Mouse (Mus musculus): ENCODE data around the gene Lpgat1. TPM values are rescaled to one million over a fixed set of nuclear protein-coding genes. Genes with fewer than 3 reads are reported as not detected.

The Lpgat1 gene
- polyA plus RNA-seq, 1 experiment = 9.2 TPM

GRCm38 (mm10) chr1:191812949-191813691 lies 95.5 kb downstream of the Lpgat1 start:
- DNase-seq (ENCODE audit: low read depth in 1 of 2, low spot score in 2 of 2) = peak; percentile 69
- H3K36me3 ChIP-seq (ENCODE audit: control insufficient read depth, insufficient read depth, low read length) = no peaks in the 10 kb centered on the region
- H3K4me3 ChIP-seq (ENCODE audit: extremely low read depth, insufficient read depth, insufficient read length) = no peak overlapping the region
- peaks cover 17% of the 10 kb centered on the region; the same call in 1 of the 2 replicates for H3K4me1 ChIP-seq (ENCODE audit: control insufficient read depth, insufficient read depth, insufficient read length)
- 40% methylated on average over 13 of the region's 13 CpGs for WGBS
- H3K27ac ChIP-seq (ENCODE audit: insufficient read depth, low read length) = peak overlapping the region; percentile 96
- TF ChIP-seq POLR2A (IDR thresholded peaks at IDR 0.05; ENCODE audit: low read depth, low read length) (no peak; the same call in 1 of the 2 replicates), CTCF (IDR thresholded peaks at IDR 0.05; ENCODE audit: extremely low read depth, insufficient read depth, insufficient read length, insufficient replicate concordance) (no peak)
- no peaks in the 10 kb centered on the region for H3K27me3 ChIP-seq (ENCODE audit: control insufficient read depth, insufficient read depth, low read length)

- 13% methylated on average over 4 of the region's 4 CpGs for WGBS
- H3K4me1 ChIP-seq (ENCODE audit: control insufficient read depth, insufficient read depth, insufficient read length) = peaks cover 19% of the 10 kb centered on the region; the same call in 1 of the 2 replicates
- H3K27ac ChIP-seq (ENCODE audit: insufficient read depth, low read length) = peak overlapping the region; percentile 85
- peak; percentile 74 to 80 for DNase-seq (ENCODE audit: low read depth in 1 of 2, low spot score in 2 of 2)
- no peaks in the 10 kb centered on the region for H3K27me3 ChIP-seq (ENCODE audit: control insufficient read depth, insufficient read depth, low read length)
- TF ChIP-seq POLR2A (IDR thresholded peaks at IDR 0.05; ENCODE audit: low read depth, low read length) (no peak), CTCF (IDR thresholded peaks at IDR 0.05; ENCODE audit: extremely low read depth, insufficient read depth, insufficient read length, insufficient replicate concordance) (0 out of 2 replicates have a peak, but pooled peaks have one; percentile 7)
- H3K36me3 ChIP-seq (ENCODE audit: control insufficient read depth, insufficient read depth, low read length) = no peaks in the 10 kb centered on the region
- no peak overlapping the region for H3K4me3 ChIP-seq (ENCODE audit: extremely low read depth, insufficient read depth, insufficient read length)
Observed at GRCm38 (mm10) chr1:191814240-191814639, 96.6 kb downstream of the Lpgat1 start.

GRCm38 (mm10) chr1:191814935-191815334 lies 97.3 kb downstream of the Lpgat1 start:
- DNase-seq (ENCODE audit: low read depth in 1 of 2, low spot score in 2 of 2) = no peak
- H3K4me3 ChIP-seq (ENCODE audit: extremely low read depth, insufficient read depth, insufficient read length) = no peak overlapping the region
- H3K36me3 ChIP-seq (ENCODE audit: control insufficient read depth, insufficient read depth, low read length) = no peaks in the 10 kb centered on the region
- no peak for TF ChIP-seq CTCF (IDR thresholded peaks at IDR 0.05; ENCODE audit: extremely low read depth, insufficient read depth, insufficient read length, insufficient replicate concordance)
- no peak for TF ChIP-seq POLR2A (IDR thresholded peaks at IDR 0.05; ENCODE audit: low read depth, low read length)
- H3K27ac ChIP-seq (ENCODE audit: insufficient read depth, low read length) = peak overlapping the region; percentile 57
- H3K4me1 ChIP-seq (ENCODE audit: control insufficient read depth, insufficient read depth, insufficient read length) = peaks cover 22% of the 10 kb centered on the region; the same call in 1 of the 2 replicates
- no peaks in the 10 kb centered on the region for H3K27me3 ChIP-seq (ENCODE audit: control insufficient read depth, insufficient read depth, low read length)
- 87% methylated on average over 5 of the region's 5 CpGs for WGBS

- TF ChIP-seq CTCF (IDR thresholded peaks at IDR 0.05; ENCODE audit: extremely low read depth, insufficient read depth, insufficient read length, insufficient replicate concordance) (no peak), POLR2A (IDR thresholded peaks at IDR 0.05; ENCODE audit: low read depth, low read length) (no peak)
- 87% methylated on average over 3 of the region's 3 CpGs for WGBS
Observed at GRCm38 (mm10) chr1:191816596-191816995, 99.0 kb downstream of the Lpgat1 start.

GRCm38 (mm10) chr1:191817418-191818144 lies 99.9 kb downstream of the Lpgat1 start:
- H3K4me1 ChIP-seq (ENCODE audit: control insufficient read depth, insufficient read depth, insufficient read length) = peaks cover 16% of the 10 kb centered on the region
- H3K4me3 ChIP-seq (ENCODE audit: extremely low read depth, insufficient read depth, insufficient read length) = no peak overlapping the region
- H3K27me3 ChIP-seq (ENCODE audit: control insufficient read depth, insufficient read depth, low read length) = no peaks in the 10 kb centered on the region
- DNase-seq (ENCODE audit: low read depth in 1 of 2, low spot score in 2 of 2) = peak; percentile 64 to 85
- H3K27ac ChIP-seq (ENCODE audit: insufficient read depth, low read length) = no peak overlapping the region; the same call in 1 of the 2 replicates
- WGBS = 45% methylated on average over 19 of the region's 19 CpGs
- H3K36me3 ChIP-seq (ENCODE audit: control insufficient read depth, insufficient read depth, low read length) = no peaks in the 10 kb centered on the region
- TF ChIP-seq CTCF (IDR thresholded peaks at IDR 0.05; ENCODE audit: extremely low read depth, insufficient read depth, insufficient read length, insufficient replicate concordance) (peak; percentile 97; the same call in 1 of the 2 replicates), POLR2A (IDR thresholded peaks at IDR 0.05; ENCODE audit: low read depth, low read length) (no peak)

More at GRCm38 (mm10) chr1:191816596-191816995, 99.0 kb downstream of the Lpgat1 start:
- H3K4me1 ChIP-seq (ENCODE audit: control insufficient read depth, insufficient read depth, insufficient read length) = peaks cover 22% of the 10 kb centered on the region; the same call in 1 of the 2 replicates
- H3K27ac ChIP-seq (ENCODE audit: insufficient read depth, low read length) = no peak overlapping the region
- H3K27me3 ChIP-seq (ENCODE audit: control insufficient read depth, insufficient read depth, low read length) = no peaks in the 10 kb centered on the region
- no peaks in the 10 kb centered on the region for H3K36me3 ChIP-seq (ENCODE audit: control insufficient read depth, insufficient read depth, low read length)
- DNase-seq (ENCODE audit: low read depth in 1 of 2, low spot score in 2 of 2) = no peak
- no peak overlapping the region for H3K4me3 ChIP-seq (ENCODE audit: extremely low read depth, insufficient read depth, insufficient read length)

- Histone ChIP-seq H3K4me1 (ENCODE audit: control insufficient read depth, insufficient read depth, insufficient read length) (peaks cover 11% of the 10 kb centered on the region), H3K27me3 (ENCODE audit: control insufficient read depth, insufficient read depth, low read length) (no peaks in the 10 kb centered on the region), H3K36me3 (ENCODE audit: control insufficient read depth, insufficient read depth, low read length) (no peaks in the 10 kb centered on the region), H3K27ac (ENCODE audit: insufficient read depth, low read length) (no peak overlapping the region; the same call in 1 of the 2 replicates), H3K4me3 (ENCODE audit: extremely low read depth, insufficient read depth, insufficient read length) (no peak overlapping the region)
- TF ChIP-seq POLR2A (IDR thresholded peaks at IDR 0.05; ENCODE audit: low read depth, low read length) (no peak), CTCF (IDR thresholded peaks at IDR 0.05; ENCODE audit: extremely low read depth, insufficient read depth, insufficient read length, insufficient replicate concordance) (no peak)
- no peak for DNase-seq (ENCODE audit: low read depth in 1 of 2, low spot score in 2 of 2)
- 59% methylated on average over 6 of the region's 6 CpGs for WGBS
Observed at GRCm38 (mm10) chr1:191818145-191818631, 100.6 kb downstream of the Lpgat1 start.

All from spleen, adult 2 months (tissue).